37 mouse cellular contexts compared by ENCODE assay signal in the genomic region with DNA sequence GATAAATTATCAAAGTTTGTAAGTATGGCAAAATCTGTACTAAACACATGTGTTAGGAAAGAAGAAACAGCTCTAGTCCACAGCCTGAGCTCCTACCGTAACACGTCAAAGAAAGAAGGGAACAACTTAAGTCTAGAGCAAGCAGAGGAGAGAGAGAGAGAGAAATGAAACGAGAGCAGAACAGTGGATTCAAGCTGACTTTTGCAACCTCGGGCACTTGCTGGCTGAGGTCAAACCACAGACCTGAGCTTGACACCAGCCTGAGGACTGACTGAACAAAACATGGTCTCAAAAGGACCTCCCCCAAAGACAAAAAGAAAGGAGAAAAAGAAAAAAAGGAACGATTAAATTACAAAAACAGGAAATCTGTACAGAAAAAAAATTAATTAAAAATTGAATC. TPM values are rescaled to one million over a fixed set of nuclear protein-coding genes. Genes with fewer than 3 reads are reported as not detected.
DNase-seq lines count a peak whose midpoint lies in the region; ATAC-seq and TF ChIP-seq lines count a peak whose summit lies in the region.
"Had no signal": no experiment of that assay in that cellular context is flagged by ENCODE, and none has a peak within 500 bp of the region (broad histone marks: within the 10 kb centered on the region; RNA-seq: fewer than 3 reads in every experiment).

No protein-coding gene starts in this region.

- 3% methylated on average over 5 of the region's 5 CpGs for WGBS in thymus, adult 2 months
- WGBS in embryonic facial prominence, embryonic 10.5 days, result 77% methylated on average over 5 of the region's 5 CpGs

- H3K36me3 ChIP-seq in thymus, adult 2 months (ENCODE audit: control insufficient read depth, insufficient read depth, low read length), result no peaks in the 10 kb centered on the region
- peaks cover 16% of the 10 kb centered on the region for H3K36me3 ChIP-seq in embryonic facial prominence, embryonic 10.5 days (replicated peaks)
- H3K36me3 ChIP-seq: embryonic facial prominence, embryonic 15.5 days; midbrain, embryonic 15.5 days had no signal

- TF ChIP-seq CTCF in thymus, adult 2 months (IDR thresholded peaks at IDR 0.05; ENCODE audit: borderline replicate concordance, control insufficient read depth, extremely low read depth, insufficient read depth, low read length, poor library complexity), result no peak

- no peak for TF ChIP-seq POLR2A in thymus, adult 2 months (IDR thresholded peaks at IDR 0.05; ENCODE audit: control insufficient read depth, extremely low read depth, insufficient read depth, low read length, poor library complexity)

- no peak for ATAC-seq in CD4-positive, CD25-positive, alpha-beta regulatory T cell, adult 4 months
- ATAC-seq in granulocyte monocyte progenitor cell, adult 5-6 weeks (replicated peaks; ENCODE audit: poor library complexity, severe bottlenecking), result peak; percentile 87
- ATAC-seq: forebrain, embryonic 13.5 days; liver, embryonic 12.5 days; liver, postnatal 0 days; midbrain, embryonic 15.5 days had no signal

- H3K27ac ChIP-seq in thymus, adult 2 months (ENCODE audit: control insufficient read depth, insufficient read depth, low read length), result peak overlapping the region; percentile 88
- no peak overlapping the region for H3K27ac ChIP-seq in embryonic facial prominence, embryonic 10.5 days (replicated peaks)
- H3K27ac ChIP-seq: embryonic facial prominence, embryonic 15.5 days; forebrain, embryonic 13.5 days; hindbrain, embryonic 12.5 days; layer of hippocampus, adult 2 months; limb, embryonic 12.5 days; liver, embryonic 12.5 days; midbrain, embryonic 15.5 days; stomach, postnatal 0 days had no signal

- H3K27me3 ChIP-seq in thymus, adult 2 months (ENCODE audit: control insufficient read depth, insufficient read depth, low read length), result no peaks in the 10 kb centered on the region
- no peaks in the 10 kb centered on the region for H3K27me3 ChIP-seq in embryonic facial prominence, embryonic 10.5 days (replicated peaks; ENCODE audit: low read depth, poor library complexity, severe bottlenecking)
- H3K27me3 ChIP-seq: embryonic facial prominence, embryonic 15.5 days; forebrain, embryonic 13.5 days; hindbrain, embryonic 12.5 days; limb, embryonic 12.5 days; liver, embryonic 12.5 days; midbrain, embryonic 15.5 days had no signal

- intact Hi-C loops in left cerebral cortex, postnatal 14 days (cut with DNase I), result no loop called here

- DNase-seq in CD4-positive, CD25-positive, alpha-beta regulatory T cell, adult 2 months (ENCODE audit: low read depth, low spot score), result peak; percentile 46
- no peak for DNase-seq in thymus, adult 2 months
- no peak for DNase-seq in thymus, postnatal 25 days
- peak; percentile 32 for DNase-seq in naive thymus-derived CD4-positive, alpha-beta T cell, adult 2 months (ENCODE audit: low read depth)
- no peak for DNase-seq in left cerebral cortex, postnatal 14 days (ENCODE audit: low spot score in 2 of 2)
- DNase-seq in embryonic facial prominence, embryonic 10.5 days (ENCODE audit: low spot score), result no peak
- DNase-seq: adrenal gland, adult 2 months; adrenal gland, postnatal 36 days; cerebellum, adult 9-10 months; gastrocnemius, postnatal 10 days; heart, postnatal 36 days; kidney, adult 11 months; kidney, postnatal 36 days; liver, postnatal 0 days; lung, postnatal 36 days; right cerebral cortex, postnatal 25 days had no signal

- H3K4me3 ChIP-seq in thymus, adult 2 months (ENCODE audit: control insufficient read depth, insufficient read depth, low read length), result no peak overlapping the region
- H3K4me3 ChIP-seq in embryonic facial prominence, embryonic 10.5 days, result no peak overlapping the region
- H3K4me3 ChIP-seq: embryonic facial prominence, embryonic 15.5 days; forebrain, embryonic 13.5 days; hindbrain, embryonic 12.5 days; layer of hippocampus, adult 2 months; limb, embryonic 12.5 days; liver, embryonic 12.5 days; midbrain, embryonic 15.5 days had no signal

- peaks cover 38% of the 10 kb centered on the region for H3K4me1 ChIP-seq in thymus, adult 2 months (replicated peaks; ENCODE audit: control insufficient read depth, insufficient read depth, low read length)
- peaks cover 3% of the 10 kb centered on the region; the same call in 1 of the 2 replicates for H3K4me1 ChIP-seq in embryonic facial prominence, embryonic 10.5 days
- H3K4me1 ChIP-seq: embryonic facial prominence, embryonic 15.5 days; forebrain, embryonic 13.5 days; limb, embryonic 12.5 days; midbrain, embryonic 15.5 days had no signal

- H3K9me3 ChIP-seq in embryonic facial prominence, embryonic 10.5 days, result no peaks in the 10 kb centered on the region
- H3K9me3 ChIP-seq: embryonic facial prominence, embryonic 15.5 days; forebrain, embryonic 13.5 days; hindbrain, embryonic 12.5 days; limb, embryonic 12.5 days; liver, embryonic 12.5 days; midbrain, embryonic 15.5 days had no signal

RNA-seq across cellular contexts. Expression of gene Trpc4ap, which starts 11.6 kb away (rescaled TPM):
- polyA plus RNA-seq in CD4-positive, CD25-positive, alpha-beta regulatory T cell, adult 4 months (2017; shearing (Covaris generic)), result 10 to 100 TPM; 35.3 to 44.4 TPM
- 489 and 518 TPM in 2 replicates for polyA plus RNA-seq in thymus, adult 2 months (2012; rRNA removed)
- total RNA-seq in granulocyte monocyte progenitor cell, adult 5-6 weeks (2014; fragmentation: Nextera tagmentation), result 106 and 107 TPM in 2 replicates
- total RNA-seq in granulocyte monocyte progenitor cell, adult 5-6 weeks (2017), result 76.1 and 89.2 TPM in 2 replicates
- total RNA-seq in left cerebral cortex, postnatal 14 days (2021), result 100 to 1,000 TPM; 140 TPM
- polyA plus RNA-seq in embryonic facial prominence, embryonic 10.5 days (2016; fragmentation: Nextera tagmentation; extraction: Ambion mirVana), result 126 and 127 TPM in 2 replicates

RNA-seq across cellular contexts. Expression of gene Edem2, which starts 48.7 kb away (rescaled TPM):
- polyA plus RNA-seq in CD4-positive, CD25-positive, alpha-beta regulatory T cell, adult 4 months (2017; shearing (Covaris generic)), result 10 to 100 TPM; 44.7 to 59.3 TPM
- polyA plus RNA-seq in thymus, adult 2 months (2012; rRNA removed), result 55.8 and 58.6 TPM in 2 replicates
- total RNA-seq in granulocyte monocyte progenitor cell, adult 5-6 weeks (2014; fragmentation: Nextera tagmentation), result 74.9 and 81.9 TPM in 2 replicates
- 71.6 and 73.7 TPM in 2 replicates for total RNA-seq in granulocyte monocyte progenitor cell, adult 5-6 weeks (2017)
- total RNA-seq in left cerebral cortex, postnatal 14 days (2021), result 10 to 100 TPM; 16.6 to 17.8 TPM
- 27.0 and 28.6 TPM in 2 replicates for polyA plus RNA-seq in embryonic facial prominence, embryonic 10.5 days (2016; fragmentation: Nextera tagmentation; extraction: Ambion mirVana)

RNA-seq across cellular contexts. Expression of gene Gm17581, which starts 55.1 kb away (rescaled TPM):
- polyA plus RNA-seq in CD4-positive, CD25-positive, alpha-beta regulatory T cell, adult 4 months (2017; shearing (Covaris generic)), result not detected
- polyA plus RNA-seq in thymus, adult 2 months (2012; rRNA removed), result not detected in 2 replicates
- not detected in 2 replicates for total RNA-seq in granulocyte monocyte progenitor cell, adult 5-6 weeks (2014; fragmentation: Nextera tagmentation)
- total RNA-seq in granulocyte monocyte progenitor cell, adult 5-6 weeks (2017), result not detected in 2 replicates
- total RNA-seq in left cerebral cortex, postnatal 14 days (2021), result not detected
- polyA plus RNA-seq in embryonic facial prominence, embryonic 10.5 days (2016; fragmentation: Nextera tagmentation; extraction: Ambion mirVana), result not detected in 2 replicates
- total RNA-seq: adrenal gland, adult 2 months; adrenal gland, postnatal 36 days; gastrocnemius, postnatal 10 days; heart, postnatal 36 days; layer of hippocampus, adult 2 months; layer of hippocampus, postnatal 25 days; left cerebral cortex, postnatal 10 days; neutrophil, adult 5-6 weeks had no signal
- polyA plus RNA-seq: activated CD4-positive, CD25-positive, alpha-beta regulatory T cell, adult 4 months; adrenal gland, adult 2 months; brain, embryonic 14.5 days; embryonic facial prominence, embryonic 15.5 days; forebrain, embryonic 13.5 days; gonadal fat pad, adult 2 months; heart, embryonic 11.5 days; heart, embryonic 16.5 days; hindbrain, embryonic 12.5 days; kidney, embryonic 14.5 days; limb, embryonic 12.5 days; liver, embryonic 12.5 days; liver, postnatal 0 days; lung, embryonic 16.5 days; midbrain, embryonic 15.5 days; neural tube, embryonic 11.5 days; stomach, postnatal 0 days had no signal

Comparison
In these comparisons a context has a peak if more than half of its experiments do, and no peak if none do; other contexts are left out.
1. DNase-seq: peak in CD4-positive, CD25-positive, alpha-beta regulatory T cell, adult 2 months (single experiment) and naive thymus-derived CD4-positive, alpha-beta T cell, adult 2 months (single experiment); none in thymus, adult 2 months (single experiment), thymus, postnatal 25 days (single experiment), left cerebral cortex, postnatal 14 days (0 of 2) and embryonic facial prominence, embryonic 10.5 days (single experiment).